Mouse (Mus musculus) frontal cortex, postnatal 14 days (tissue): ENCODE measurements around the gene Sox8.

Experiments
- DNase-seq, 2 experiments: peaks; one replicate each; pipeline ENCODE4 v3.0.0; 2022; ENCODE audit warnings: low spot score in 2 of 2

Gene Sox8

GRCm38 (mm10) chr17:25570648-25571452, at the start of gene Sox8:
Gene Sox8 (minus strand): TSS chr17:25570686.
- DNase-seq, result peak; percentile 89 to 92

DNA sequence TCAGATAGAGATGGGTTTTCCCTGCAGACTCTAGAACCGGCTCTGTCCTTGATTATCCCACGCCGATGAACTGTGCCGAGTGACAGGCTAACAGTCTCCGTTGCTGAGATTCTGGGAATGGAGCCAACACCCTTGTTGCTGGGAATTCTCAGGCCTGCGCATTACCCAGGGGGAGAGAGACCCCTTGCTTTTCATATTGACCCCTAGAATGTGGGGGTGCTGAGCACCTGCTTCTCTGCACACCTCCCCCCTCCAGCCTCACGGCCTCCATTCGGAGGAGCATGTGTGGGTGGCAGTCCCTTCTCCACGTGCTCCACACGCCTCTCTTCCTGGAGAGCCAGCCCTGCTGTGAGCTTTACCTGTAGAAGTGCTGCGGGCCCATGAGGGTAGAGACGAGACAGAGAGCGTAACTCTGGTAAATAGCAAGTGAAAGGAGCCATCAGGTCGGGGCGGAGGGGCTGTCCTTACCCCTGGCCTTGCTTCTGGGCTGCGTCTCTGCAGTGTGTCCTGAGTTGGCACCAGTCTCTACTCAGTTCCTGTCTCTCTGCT, 48.1 kb upstream of the Sox8 start:
- DNase-seq, result peak; percentile 55 to 60

- DNase-seq, result no peak
These were observed 44.4 kb upstream of the Sox8 start for GRCm38 (mm10) chr17:25614723-25615510.

GRCm38 (mm10) chr17:25613323-25613722, 42.8 kb upstream of the Sox8 start:
- no peak for DNase-seq

GRCm38 (mm10) chr17:25612537-25612936, 42.1 kb upstream of the Sox8 start:
- DNase-seq, result no peak

- no peak for DNase-seq
These were observed 39.7 kb upstream of the Sox8 start for GRCm38 (mm10) chr17:25610151-25610550.

DNA sequence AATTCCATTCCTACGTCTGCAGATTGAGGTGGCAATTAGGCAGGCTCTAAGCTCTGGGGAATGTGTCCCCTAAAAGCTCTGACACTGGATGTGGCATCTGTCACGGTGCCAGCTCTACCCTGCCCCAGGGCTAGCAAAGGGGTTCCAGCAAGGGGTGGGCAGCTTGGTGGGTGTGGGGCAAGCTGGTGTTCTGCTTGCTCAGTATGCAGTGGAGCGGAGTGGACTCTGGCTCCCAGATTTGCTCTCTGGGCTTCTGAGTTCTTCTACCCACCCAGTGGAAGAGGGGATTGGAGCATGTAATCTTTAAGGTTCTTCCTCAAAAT, 39.0 kb upstream of the Sox8 start:
- DNase-seq, result no peak

GRCm38 (mm10) chr17:25608821-25609505, 38.5 kb upstream of the Sox8 start:
- DNase-seq, result no peak

DNA sequence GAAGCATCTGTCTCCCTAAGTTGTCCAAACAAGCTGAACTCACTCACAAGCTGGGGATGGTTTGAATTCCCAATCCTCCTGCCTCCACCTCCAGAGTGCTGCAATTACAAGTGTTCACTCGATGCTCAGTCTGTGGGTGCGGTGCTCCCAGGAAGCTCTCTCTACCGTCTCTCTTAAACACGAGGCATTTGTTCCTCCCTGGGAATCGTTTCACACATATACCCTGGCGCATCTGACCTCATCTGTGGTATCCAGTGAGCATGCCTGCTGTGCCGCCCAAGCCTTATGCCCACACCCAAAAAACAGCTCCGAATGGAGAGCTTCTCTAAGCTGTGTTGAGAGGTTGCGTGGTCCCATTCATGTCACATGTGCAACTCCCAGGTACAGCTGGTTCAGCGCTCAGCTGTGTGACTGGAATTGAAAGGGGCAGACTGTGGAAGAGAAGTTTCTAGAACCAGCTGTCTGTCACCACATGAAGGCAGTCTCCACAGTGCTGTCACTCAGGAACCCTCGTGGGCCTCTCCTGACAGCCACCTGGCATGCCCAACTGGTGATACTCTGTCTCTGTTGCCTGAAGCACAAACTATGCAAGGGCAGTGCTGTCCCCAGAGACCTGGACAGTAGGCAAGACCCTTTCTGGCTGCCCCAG, 37.8 kb upstream of the Sox8 start:
- DNase-seq, result no peak

GRCm38 (mm10) chr17:25604234-25604633, 33.7 kb upstream of the Sox8 start:
- DNase-seq, result no peak

DNA sequence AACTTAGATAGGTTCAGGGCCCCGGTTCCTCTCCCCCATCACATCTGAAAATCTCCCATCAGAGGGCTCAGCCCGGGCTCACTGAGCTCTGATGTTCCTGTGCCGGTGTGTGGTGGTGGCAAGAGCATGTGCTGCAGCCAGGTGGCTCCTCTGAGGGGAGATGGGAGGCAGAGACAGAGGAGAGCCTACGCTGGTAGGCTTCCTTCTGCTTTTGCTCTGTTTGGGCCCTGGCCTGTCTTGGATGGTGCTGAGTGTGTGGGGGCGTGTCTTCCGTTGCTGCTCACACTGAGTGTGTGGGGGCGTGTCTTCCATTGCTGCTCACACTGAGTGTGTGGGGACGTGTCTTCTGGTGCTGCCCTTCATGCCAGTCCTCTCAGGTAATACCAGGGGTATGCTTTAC, 31.9 kb upstream of the Sox8 start:
- DNase-seq, result no peak

GRCm38 (mm10) chr17:25597537-25597936, 27.1 kb upstream of the Sox8 start:
- no peak for DNase-seq

DNA sequence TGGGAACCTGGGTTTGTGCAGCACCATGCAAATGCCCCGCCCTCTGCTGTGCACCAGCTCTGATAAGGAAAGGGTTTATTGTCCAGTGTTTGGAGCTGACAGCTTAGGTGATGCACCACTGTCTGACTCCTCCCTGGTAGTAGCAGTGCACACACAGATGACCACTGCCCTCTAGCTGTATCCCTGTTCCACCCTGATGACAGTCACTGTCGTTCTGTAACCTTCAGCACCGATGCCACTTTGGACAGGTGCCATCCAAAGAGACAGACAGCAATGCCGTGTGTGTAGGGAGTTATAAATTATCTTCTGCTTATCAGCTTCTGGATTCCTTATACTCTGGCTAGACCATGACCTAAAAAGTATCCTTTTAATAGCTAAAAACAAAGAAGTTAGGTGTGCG, 25.0 kb upstream of the Sox8 start:
- DNase-seq, result no peak

DNA sequence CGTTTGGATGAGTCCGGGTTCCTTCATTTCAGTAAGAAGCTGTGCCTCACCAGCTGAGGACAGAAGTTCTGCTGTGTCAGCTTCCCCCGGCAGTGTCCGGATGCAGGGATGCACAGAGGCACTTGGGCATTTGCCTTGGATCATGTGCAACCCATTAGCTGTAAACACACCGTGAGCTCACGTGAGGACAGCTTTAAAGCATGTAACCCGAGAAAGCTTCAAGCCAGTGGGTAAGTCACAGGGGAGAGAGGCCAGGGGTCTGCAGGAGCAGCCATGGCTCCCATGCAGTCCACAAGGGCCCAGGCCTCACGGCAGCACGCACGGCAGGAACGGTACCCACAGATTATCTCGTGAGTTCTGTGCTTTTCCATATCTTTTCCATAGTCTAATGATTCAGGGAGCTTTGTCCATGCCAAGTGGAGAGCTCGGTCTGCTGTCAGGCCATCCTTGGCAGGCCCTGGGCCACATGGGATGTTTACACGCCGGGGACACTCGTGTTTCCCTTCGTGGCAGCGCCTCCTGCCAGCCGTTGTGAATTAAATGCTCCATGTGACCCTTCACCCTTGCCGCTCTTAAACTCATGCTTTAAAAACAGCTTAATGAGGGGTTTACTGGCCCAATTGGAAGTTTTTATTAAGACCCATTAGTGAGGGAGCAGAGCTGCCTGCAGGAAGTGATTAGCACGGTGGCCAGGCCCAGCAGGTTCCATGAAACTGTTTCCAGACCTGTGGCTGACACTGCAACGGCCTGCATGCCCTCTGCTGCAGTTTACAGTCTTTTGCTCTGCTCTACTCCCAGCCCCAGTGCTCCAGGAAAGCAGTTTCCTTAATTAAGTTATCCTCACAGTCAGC, 23.1 kb upstream of the Sox8 start:
- DNase-seq, result no peak

- no peak for DNase-seq
These were observed 21.9 kb upstream of the Sox8 start for GRCm38 (mm10) chr17:25592336-25592735.

DNA sequence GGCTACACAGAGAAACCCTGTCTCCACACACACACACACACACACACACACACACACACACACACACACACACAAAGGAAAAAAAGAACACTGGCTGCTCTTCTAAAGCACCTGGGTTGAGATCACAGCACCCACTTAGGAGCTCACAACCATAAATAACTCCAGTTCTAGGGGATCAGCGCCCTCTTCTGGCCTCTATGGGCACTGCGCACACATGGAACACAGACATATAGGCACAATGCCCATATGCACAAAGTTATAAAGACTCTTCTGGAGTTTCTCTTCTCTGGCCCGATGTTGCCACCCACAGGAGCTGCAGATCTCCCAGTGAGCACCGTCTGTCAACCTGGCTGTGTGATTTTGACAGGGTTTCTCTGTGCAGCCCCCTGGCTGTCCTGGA, 20.5 kb upstream of the Sox8 start:
- DNase-seq, result no peak

- no peak for DNase-seq
These were observed 19.6 kb upstream of the Sox8 start for GRCm38 (mm10) chr17:25590068-25590467.

DNA sequence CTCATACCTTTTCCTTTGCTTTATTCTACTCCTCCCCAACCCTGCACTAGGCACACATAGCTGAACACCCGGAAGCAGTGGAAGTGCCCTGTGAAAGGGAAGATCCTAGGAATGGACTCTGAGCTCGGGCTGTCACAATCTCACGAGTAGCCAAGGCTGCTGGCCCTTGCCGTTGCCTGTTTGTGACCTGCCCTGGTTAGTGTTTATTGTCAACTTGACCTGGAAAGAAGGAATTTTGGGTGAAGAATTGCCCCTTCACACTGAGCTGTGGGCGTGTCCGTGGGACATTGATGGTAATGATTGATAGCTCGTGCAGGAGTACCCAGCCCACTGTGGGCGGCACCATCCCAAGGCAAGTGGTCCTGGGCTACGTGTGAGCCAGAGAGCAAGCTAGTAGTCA, 14.2 kb upstream of the Sox8 start:
- DNase-seq, result no peak

- no peak for DNase-seq
These were observed 13.4 kb upstream of the Sox8 start for GRCm38 (mm10) chr17:25583858-25584257.

GRCm38 (mm10) chr17:25583099-25583498, 12.6 kb upstream of the Sox8 start:
- no peak for DNase-seq

DNA sequence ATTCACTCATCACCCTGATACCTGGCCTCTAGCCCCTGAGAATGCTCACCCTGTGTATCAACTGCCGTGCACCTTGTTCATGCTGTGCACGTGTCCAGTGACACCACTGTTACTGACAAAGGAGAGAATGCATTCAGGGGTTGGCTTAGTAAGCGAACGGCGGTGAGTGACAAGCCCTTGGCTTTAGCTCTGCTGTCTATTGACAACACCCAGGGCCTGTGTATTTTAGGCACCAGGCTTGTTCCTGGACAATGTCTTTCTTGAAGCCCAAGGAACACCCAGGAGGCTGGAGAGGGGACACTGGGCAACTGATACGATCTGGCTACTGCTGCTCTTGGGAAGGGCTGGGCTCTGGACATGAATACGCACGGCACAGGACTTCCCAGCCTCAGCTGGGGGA, 11.6 kb upstream of the Sox8 start:
- no peak for DNase-seq
